Mouse (Mus musculus): ENCODE results near the gene Uba7. TPM values are rescaled to one million over a fixed set of nuclear protein-coding genes. Genes with fewer than 3 reads are reported as not detected.

Uba7 gene
- total and polyA plus RNA-seq, 3 experiments: 18.1 to 44.1 TPM; not detected in 1

- Histone ChIP-seq H3K36me3 (ENCODE audit: control insufficient read depth in 1 of 2, insufficient read depth in 2 of 2, low read length in 2 of 2) (peaks cover 4 to 29% of the 10 kb centered on the region in 2 experiments), H3K27me3 (ENCODE audit: control insufficient read depth in 1 of 2, insufficient read depth in 2 of 2, low read length in 2 of 2) (no peaks in the 10 kb centered on the region), H3K4me3 (ENCODE audit: control insufficient read depth in 1 of 2, insufficient read depth in 1 of 2, low read depth in 2 of 2, low read length in 2 of 2) (peak overlapping the region; percentile 41 to 91), H3K27ac (ENCODE audit: control insufficient read depth, low read depth, low read length) (no peak overlapping the region), H3K79me2 (ENCODE audit: control insufficient read depth, insufficient read depth, low read length, poor library complexity) (peaks cover 30% of the 10 kb centered on the region), H3K9me3 (replicated peaks; ENCODE audit: insufficient read depth, low read length) (no peaks in the 10 kb centered on the region), H3K4me1 (ENCODE audit: control insufficient read depth in 1 of 2, insufficient read depth in 2 of 2, low read length in 2 of 2) (peaks cover 26 to 33% of the 10 kb centered on the region in 2 experiments), H3K9ac (ENCODE audit: control insufficient read depth, low read depth, low read length, poor library complexity, severe bottlenecking) (peak overlapping the region; percentile 60)
- TF ChIP-seq EP300 (IDR thresholded peaks at IDR 0.05; ENCODE audit: low read depth in 1 of 2, low read length in 2 of 2) (no peak), ELF1 (IDR thresholded peaks at IDR 0.05; ENCODE audit: low read depth, low read length) (0 out of 2 replicates have a peak, but pooled peaks have one; percentile 13), BHLHE40 (IDR thresholded peaks at IDR 0.05; ENCODE audit: borderline replicate concordance, low read depth, low read length) (no peak), CHD1 (IDR thresholded peaks at IDR 0.05; ENCODE audit: low read depth, low read length) (no peak), TBP (IDR thresholded peaks at IDR 0.05; ENCODE audit: low read depth, low read length) (peak; percentile 48; the same call in 1 of the 2 replicates), KAT2A (conservative IDR thresholded peaks at IDR 0.05; ENCODE audit: low read depth, low read length) (no peak), MAX (IDR thresholded peaks at IDR 0.05; ENCODE audit: low read length) (0 out of 2 replicates have a peak, but pooled peaks have one; percentile 6), ZC3H11A (IDR thresholded peaks at IDR 0.05; ENCODE audit: low read depth, low read length) (peak; percentile 55), MYB (IDR thresholded peaks at IDR 0.05; ENCODE audit: low read depth, low read length) (no peak), POLR2AphosphoS2 (IDR thresholded peaks at IDR 0.05; ENCODE audit: low read length) (no peak), SMC3 (IDR thresholded peaks at IDR 0.05; ENCODE audit: low read depth, low read length) (peak; percentile 72), ZKSCAN1 (IDR thresholded peaks at IDR 0.05; ENCODE audit: low read depth, low read length) (no peak), CTCF (IDR thresholded peaks at IDR 0.05 in 2 of 3, conservative IDR thresholded peaks at IDR 0.05 in 1 of 3; ENCODE audit: control insufficient read depth in 1 of 3, insufficient read depth in 1 of 3, low read depth in 2 of 3, low read length in 3 of 3, poor library complexity in 1 of 3, severe bottlenecking in 1 of 3) (peak; percentile 76 to 88 (median 79)), MXI1 (IDR thresholded peaks at IDR 0.05; ENCODE audit: low read depth, low read length) (no peak; the same call in 1 of the 2 replicates), RAD21 (IDR thresholded peaks at IDR 0.05; ENCODE audit: low read depth, low read length) (peak; percentile 65), RCOR1 (IDR thresholded peaks at IDR 0.05; ENCODE audit: low read depth, low read length) (no peak), MAFK (IDR thresholded peaks at IDR 0.05; ENCODE audit: borderline replicate concordance, low read depth, low read length) (no peak), MAZ (IDR thresholded peaks at IDR 0.05; ENCODE audit: low read depth, low read length) (peak; percentile 45; the same call in 1 of the 2 replicates), NELFE (IDR thresholded peaks at IDR 0.05; ENCODE audit: low read depth, low read length) (no peak), GATA1 (IDR thresholded peaks at IDR 0.05; ENCODE audit: low read depth, low read length) (peak; percentile 75), SIN3A (IDR thresholded peaks at IDR 0.05; ENCODE audit: low read length) (peak; percentile 64)
- peak; percentile 82 for DNase-seq (ENCODE audit: low read depth, low spot score)
Measured at GRCm38 (mm10) chr9:107986376-107986775, 11.1 kb downstream of the Uba7 start.

- no peak overlapping the region for H3K27ac ChIP-seq (ENCODE audit: control insufficient read depth, low read depth, low read length)
- no peaks in the 10 kb centered on the region for H3K27me3 ChIP-seq (ENCODE audit: control insufficient read depth in 1 of 2, insufficient read depth in 2 of 2, low read length in 2 of 2)
- H3K36me3 ChIP-seq (ENCODE audit: control insufficient read depth in 1 of 2, insufficient read depth in 2 of 2, low read length in 2 of 2): peaks cover 4 to 17% of the 10 kb centered on the region in 2 experiments
- H3K4me1 ChIP-seq (ENCODE audit: control insufficient read depth in 1 of 2, insufficient read depth in 2 of 2, low read length in 2 of 2): peaks cover 21% of the 10 kb centered on the region in 2 experiments
- peaks cover 27% of the 10 kb centered on the region for H3K79me2 ChIP-seq (ENCODE audit: control insufficient read depth, insufficient read depth, low read length, poor library complexity)
- H3K4me3 ChIP-seq (ENCODE audit: control insufficient read depth in 1 of 2, insufficient read depth in 1 of 2, low read depth in 2 of 2, low read length in 2 of 2): no peak overlapping the region
- no peaks in the 10 kb centered on the region for H3K9me3 ChIP-seq (replicated peaks; ENCODE audit: insufficient read depth, low read length)
- DNase-seq (ENCODE audit: low read depth, low spot score): no peak
- TF ChIP-seq E2F4 (IDR thresholded peaks at IDR 0.05; ENCODE audit: borderline replicate concordance, low read depth, low read length) (no peak), ZKSCAN1 (IDR thresholded peaks at IDR 0.05; ENCODE audit: low read depth, low read length) (no peak), ELF1 (IDR thresholded peaks at IDR 0.05; ENCODE audit: low read depth, low read length) (no peak), CHD2 (IDR thresholded peaks at IDR 0.05; ENCODE audit: low read length) (no peak), MAX (IDR thresholded peaks at IDR 0.05; ENCODE audit: low read length) (no peak), POLR2AphosphoS2 (IDR thresholded peaks at IDR 0.05; ENCODE audit: low read length) (no peak), USF1 (IDR thresholded peaks at IDR 0.05; ENCODE audit: low read depth, low read length) (no peak), GABPA (IDR thresholded peaks at IDR 0.05; ENCODE audit: low read depth, low read length) (no peak), NRF1 (IDR thresholded peaks at IDR 0.05; ENCODE audit: insufficient read depth, low read depth, low read length, poor library complexity, severe bottlenecking) (no peak), UBTF (IDR thresholded peaks at IDR 0.05; ENCODE audit: borderline replicate concordance, insufficient read depth, low read depth, low read length) (no peak), TBP (IDR thresholded peaks at IDR 0.05; ENCODE audit: low read depth, low read length) (no peak), USF2 (IDR thresholded peaks at IDR 0.05; ENCODE audit: borderline replicate concordance in 1 of 2, insufficient read depth in 1 of 2, low read depth in 1 of 2, low read length in 2 of 2) (no peak), CTCF (IDR thresholded peaks at IDR 0.05 in 2 of 3, conservative IDR thresholded peaks at IDR 0.05 in 1 of 3; ENCODE audit: control insufficient read depth in 1 of 3, insufficient read depth in 1 of 3, low read depth in 2 of 3, low read length in 3 of 3, poor library complexity in 1 of 3, severe bottlenecking in 1 of 3) (no peak), RAD21 (IDR thresholded peaks at IDR 0.05; ENCODE audit: low read depth, low read length) (no peak), NELFE (IDR thresholded peaks at IDR 0.05; ENCODE audit: low read depth, low read length) (no peak), SIN3A (IDR thresholded peaks at IDR 0.05; ENCODE audit: low read length) (no peak), TAL1 (IDR thresholded peaks at IDR 0.05; ENCODE audit: low read length) (no peak)
- no peak overlapping the region for H3K9ac ChIP-seq (ENCODE audit: control insufficient read depth, low read depth, low read length, poor library complexity, severe bottlenecking)
Measured at GRCm38 (mm10) chr9:107987950-107988349, 12.6 kb downstream of the Uba7 start.

All from MEL (cell line).